Mouse (Mus musculus) erythroblast, adult 5-6 weeks (primary cell): ENCODE measurements around the gene Grin3a. TPM values are rescaled to one million over a fixed set of nuclear protein-coding genes. Genes with fewer than 3 reads are reported as not detected.

Experiments used
- total RNA-seq, 2 experiments: library from RNA; stranded (forward) in 1 of 2; stranded (reverse) in 1 of 2; fragments of 150-400 nt in 1 of 2; fragments of 200-764, 138-1000 nt in 1 of 2; gene quantifications; 2 replicates each; pipeline versions ENCODE4 v1.2.3 to v1.2.4; 2015 to 2017; ENCODE audit warnings: low replicate concordance in 2 of 2

Gene Grin3a
- total RNA-seq, 2 experiments from 2014 or later, result not detected

Other genes starting within 250 kb of the Grin3a start
- 1.0 TPM in 1 of 2 replicates, not detected in the other for gene Tmem246, start 247.9 kb downstream of the Grin3a start, total RNA-seq (2015; ENCODE audit: low replicate concordance)
- 0.43 TPM in 1 of 2 replicates, not detected in the other for gene Tmem246, start 247.9 kb downstream of the Grin3a start, total RNA-seq (2017; ENCODE audit: low replicate concordance)
- 34.1 and 45.2 TPM in 2 replicates for gene Rnf20, start 213.7 kb downstream of the Grin3a start, total RNA-seq (2015; ENCODE audit: low replicate concordance)
- 119 and 155 TPM in 2 replicates for gene Rnf20, start 213.7 kb downstream of the Grin3a start, total RNA-seq (2017; ENCODE audit: low replicate concordance)
- gene Ppp3r2, start 163.7 kb downstream of the Grin3a start, total RNA-seq (2015; ENCODE audit: low replicate concordance), result not detected in 2 replicates
- not detected in 2 replicates for gene Ppp3r2, start 163.7 kb downstream of the Grin3a start, total RNA-seq (2017; ENCODE audit: low replicate concordance)